Mouse (Mus musculus): Measurements from ENCODE around the gene B3galnt2. TPM values are rescaled to one million over a fixed set of nuclear protein-coding genes. Genes with fewer than 3 reads are reported as not detected.

The B3galnt2 gene
- 16.7 and 18.6 TPM in 2 replicates for polyA plus RNA-seq (2015; fragmentation: Nextera tagmentation; extraction: Ambion mirVana)

DNA sequence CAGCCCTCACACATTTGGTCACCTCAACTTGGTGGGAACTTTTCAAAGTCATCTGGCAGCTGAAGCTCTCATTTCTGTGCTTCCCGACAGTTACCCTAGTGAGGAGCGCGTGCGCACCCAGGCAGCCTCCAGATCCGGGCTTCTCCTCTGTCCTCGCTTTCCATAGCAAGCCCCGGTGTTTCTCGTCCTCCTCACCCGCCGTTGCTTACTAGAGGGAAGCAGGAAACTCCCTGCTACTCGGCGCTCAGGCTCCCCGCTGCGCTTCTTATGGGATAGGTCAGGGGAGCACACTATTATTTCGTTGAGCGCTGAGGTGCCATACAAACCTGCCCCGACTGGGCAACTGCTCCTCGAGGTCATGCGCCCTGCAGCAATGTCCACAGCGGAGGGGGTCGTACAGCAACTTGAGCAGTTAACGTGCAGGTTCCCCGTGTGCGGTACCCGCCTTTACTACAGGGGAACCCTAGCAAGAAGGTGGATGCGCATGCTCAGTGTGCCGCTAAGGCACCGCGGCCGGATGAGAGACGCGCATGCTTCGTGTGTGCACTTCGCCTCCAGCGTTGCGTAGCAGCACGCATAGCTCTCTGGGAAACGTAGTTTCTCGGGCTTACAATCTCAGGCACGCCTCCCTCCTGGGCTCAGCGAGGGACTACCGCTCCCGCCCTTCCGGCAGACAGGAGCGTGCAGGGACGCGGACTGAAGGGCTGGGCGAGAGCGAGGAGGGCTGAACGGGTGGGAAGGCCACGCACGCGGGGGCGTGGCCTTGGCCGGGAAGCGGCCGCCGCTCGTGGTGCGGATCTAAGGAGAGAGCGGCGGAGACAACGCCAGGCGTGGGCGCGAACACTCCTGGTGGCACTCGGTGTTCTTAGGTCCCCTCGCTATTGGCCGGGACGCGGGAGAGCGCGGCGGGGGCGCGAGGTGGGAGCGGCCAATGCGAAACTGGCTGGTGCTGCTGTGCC lies at the start of gene B3galnt2:
Gene B3galnt2, plus strand, starts transcription at position 596 of the 959 bp plus-strand sequence.
- Histone ChIP-seq H3K4me3 (peak within 1 kb of the TSS; percentile 96), H3K4me2 (peak within 1 kb of the TSS; percentile 79), H3K9ac (peak within 1 kb of the TSS; percentile 86), H3K36me3 (no peaks in the 10 kb centered on the region), H3K9me3 (no peaks in the 10 kb centered on the region), H3K4me1 (replicated peaks) (peaks cover 21% of the 10 kb centered on the region), H3K27me3 (no peaks in the 10 kb centered on the region), H3K27ac (replicated peaks) (peak within 1 kb of the TSS; percentile 85)
- WGBS = under 1% methylated on average over 72 of the region's 78 CpGs
- ATAC-seq (ENCODE audit: low FRiP score, low read depth) = peak; percentile 99

DNA sequence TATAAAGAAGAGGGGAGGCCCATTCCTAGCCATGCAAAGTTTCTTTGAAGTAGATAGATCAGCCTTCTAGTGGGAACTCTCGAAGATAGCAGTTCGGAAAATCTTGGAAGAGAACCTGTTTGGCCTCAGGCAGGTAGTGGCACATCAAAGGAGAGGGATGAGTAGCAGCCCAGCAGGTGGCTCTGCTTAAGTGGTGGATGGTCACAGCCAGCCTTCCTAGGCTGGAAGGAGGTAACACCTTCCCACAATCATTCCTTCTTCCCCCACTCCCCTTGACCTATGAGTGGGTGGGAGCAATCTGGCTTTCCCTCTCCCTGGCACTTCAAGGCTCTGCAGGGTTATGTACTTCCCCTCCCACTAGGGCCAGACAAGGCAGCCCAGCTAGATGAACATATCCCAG lies 42.9 kb upstream of the B3galnt2 start:
- Histone ChIP-seq H3K27me3 (no peaks in the 10 kb centered on the region), H3K4me3 (no peak overlapping the region), H3K4me1 (replicated peaks) (no peaks in the 10 kb centered on the region), H3K4me2 (no peak overlapping the region), H3K9me3 (no peaks in the 10 kb centered on the region), H3K36me3 (no peaks in the 10 kb centered on the region), H3K9ac (no peak overlapping the region), H3K27ac (replicated peaks) (no peak overlapping the region)
- 62% methylated on average over 2 of the region's 2 CpGs for WGBS
- ATAC-seq (ENCODE audit: low FRiP score, low read depth) = no peak

DNA sequence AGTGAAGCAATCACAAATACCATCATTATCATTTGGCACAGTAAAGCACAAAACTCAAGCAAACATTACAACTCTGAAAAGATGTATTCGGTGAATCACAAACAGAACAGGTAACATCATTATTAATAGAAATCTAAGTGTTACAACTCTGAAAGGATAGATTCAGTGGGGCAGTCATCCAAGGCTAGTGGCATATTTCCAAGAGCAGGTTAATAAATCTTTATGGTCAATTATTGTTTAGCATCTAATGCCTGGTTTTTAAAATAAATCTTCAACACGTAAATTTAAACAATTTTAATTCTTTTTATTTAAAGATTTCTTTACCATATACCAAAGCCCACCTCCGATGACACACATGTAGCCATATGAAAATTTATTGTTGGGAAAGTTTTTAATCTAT lies 34.9 kb upstream of the B3galnt2 start:
- H3K36me3 ChIP-seq = no peaks in the 10 kb centered on the region
- ATAC-seq (ENCODE audit: low FRiP score, low read depth) = no peak

DNA sequence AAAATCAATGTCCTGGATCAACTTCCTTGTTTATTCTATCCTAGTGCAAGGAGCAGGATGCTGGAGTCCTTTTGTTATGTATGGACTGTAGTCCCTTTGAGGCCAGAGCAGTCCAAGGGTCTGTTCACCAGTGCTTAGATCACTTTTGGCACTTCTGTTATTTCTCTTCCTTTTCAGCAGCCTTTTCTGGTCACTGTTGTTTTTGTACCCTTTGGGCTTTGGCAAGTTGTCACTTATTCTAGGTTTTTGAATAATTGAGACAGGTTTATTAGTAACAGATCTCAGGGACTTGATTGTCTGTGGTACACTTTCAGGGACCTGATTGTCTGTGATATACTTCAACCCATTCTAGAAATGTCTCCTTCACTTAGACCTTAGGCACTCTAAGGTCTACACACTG lies 31.7 kb upstream of the B3galnt2 start:
- no peaks in the 10 kb centered on the region for H3K4me1 ChIP-seq (replicated peaks)
- H3K9me3 ChIP-seq = no peaks in the 10 kb centered on the region
- no peak for ATAC-seq (ENCODE audit: low FRiP score, low read depth)
- no peak overlapping the region for H3K9ac ChIP-seq
- H3K27ac ChIP-seq (replicated peaks) = no peak overlapping the region
- H3K36me3 ChIP-seq = no peaks in the 10 kb centered on the region
- no peak overlapping the region for H3K4me2 ChIP-seq
- H3K4me3 ChIP-seq = no peak overlapping the region
- no peaks in the 10 kb centered on the region for H3K27me3 ChIP-seq

More for the DNA sequence above, 34.9 kb upstream of the B3galnt2 start:
- H3K27ac ChIP-seq (replicated peaks) = no peak overlapping the region
- H3K4me1 ChIP-seq (replicated peaks) = no peaks in the 10 kb centered on the region
- no peaks in the 10 kb centered on the region for H3K9me3 ChIP-seq
- H3K9ac ChIP-seq = no peak overlapping the region
- no peak overlapping the region for H3K4me3 ChIP-seq
- H3K27me3 ChIP-seq = no peaks in the 10 kb centered on the region
- H3K4me2 ChIP-seq = no peak overlapping the region
- 92% methylated on average over 3 of the region's 3 CpGs for WGBS

DNA sequence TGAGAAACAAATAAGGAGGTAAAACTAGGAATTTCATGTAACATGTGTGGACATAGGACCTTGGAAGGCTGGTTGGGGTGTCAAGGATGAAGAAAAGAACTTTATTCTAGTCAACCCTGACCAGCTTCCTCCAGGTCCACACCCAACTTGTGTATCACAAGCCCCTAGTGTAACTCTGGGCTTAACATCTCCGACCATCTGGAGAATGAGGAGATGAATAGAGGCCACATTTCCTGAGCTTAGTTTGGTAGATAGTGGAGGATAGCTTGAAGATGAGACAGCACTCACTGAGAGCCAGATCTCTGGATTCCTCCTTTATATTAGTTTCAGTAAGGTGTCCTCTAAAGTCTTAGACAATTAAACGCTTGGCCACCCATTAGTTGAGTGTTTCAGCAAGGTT lies 24.3 kb upstream of the B3galnt2 start:
- ATAC-seq (ENCODE audit: low FRiP score, low read depth) = no peak
- no peak overlapping the region for H3K27ac ChIP-seq (replicated peaks)
- no peak overlapping the region for H3K4me2 ChIP-seq
- no peaks in the 10 kb centered on the region for H3K36me3 ChIP-seq
- H3K4me3 ChIP-seq = no peak overlapping the region
- no peaks in the 10 kb centered on the region for H3K27me3 ChIP-seq
- WGBS = 91% methylated on average over 2 of the region's 2 CpGs
- H3K9me3 ChIP-seq = no peaks in the 10 kb centered on the region
- no peaks in the 10 kb centered on the region for H3K4me1 ChIP-seq (replicated peaks)
- no peak overlapping the region for H3K9ac ChIP-seq

DNA sequence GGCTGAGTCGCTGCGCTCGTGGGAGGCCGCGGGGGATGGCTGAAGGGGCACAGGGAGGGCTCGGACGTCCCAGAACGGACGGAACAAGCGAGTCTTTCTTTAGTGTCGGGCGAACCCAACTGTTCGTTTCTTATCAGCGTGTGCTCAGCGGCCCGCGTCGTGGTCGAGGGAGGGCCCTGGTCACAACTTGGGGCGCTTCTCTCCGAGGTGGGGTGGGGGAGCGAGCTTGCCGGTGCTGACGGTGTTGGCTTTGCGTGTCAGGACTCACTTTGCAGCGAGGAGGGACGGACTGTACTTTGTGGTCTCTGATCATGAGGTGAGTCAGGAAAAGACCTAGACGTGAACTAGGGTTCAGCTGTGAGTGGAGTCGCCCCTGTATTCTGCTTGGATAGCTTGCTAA lies 662 bp downstream of the B3galnt2 start:
- H3K27me3 ChIP-seq = no peaks in the 10 kb centered on the region
- WGBS = under 1% methylated on average over 29 of the region's 29 CpGs
- no peaks in the 10 kb centered on the region for H3K9me3 ChIP-seq
- peak overlapping the region; percentile 86 for H3K9ac ChIP-seq
- H3K36me3 ChIP-seq = no peaks in the 10 kb centered on the region
- H3K27ac ChIP-seq (replicated peaks) = peak overlapping the region; percentile 77
- peaks cover 21% of the 10 kb centered on the region for H3K4me1 ChIP-seq (replicated peaks)
- ATAC-seq (ENCODE audit: low FRiP score, low read depth) = no peak
- peak overlapping the region; percentile 96 for H3K4me3 ChIP-seq
- H3K4me2 ChIP-seq = peak overlapping the region; percentile 79

DNA sequence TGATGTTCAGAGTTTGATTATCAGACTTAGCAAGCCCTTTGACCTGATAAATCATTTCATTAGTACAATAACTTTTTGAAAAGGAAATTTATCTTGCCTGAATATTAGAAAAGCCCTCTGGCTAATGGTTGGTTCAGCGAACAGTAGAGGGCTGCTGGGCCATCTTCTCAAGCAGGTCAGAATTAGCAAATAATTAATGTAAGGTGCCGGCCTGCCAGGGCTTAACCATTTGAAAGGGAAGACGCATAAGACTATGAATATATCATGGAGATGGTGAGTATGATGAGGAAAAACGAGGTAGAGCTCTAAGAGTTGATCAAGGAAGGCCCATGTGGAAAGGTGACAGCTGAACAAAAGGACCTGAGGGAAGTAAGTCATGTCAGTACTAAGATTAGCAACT lies 2.4 kb downstream of the B3galnt2 start:
- no peaks in the 10 kb centered on the region for H3K36me3 ChIP-seq
- no peaks in the 10 kb centered on the region for H3K9me3 ChIP-seq
- H3K27me3 ChIP-seq = no peaks in the 10 kb centered on the region
- no peak overlapping the region for H3K4me2 ChIP-seq
- ATAC-seq (ENCODE audit: low FRiP score, low read depth) = no peak
- H3K4me1 ChIP-seq (replicated peaks) = peaks cover 21% of the 10 kb centered on the region
- WGBS = 83% methylated on average over 4 of the region's 4 CpGs
- H3K9ac ChIP-seq = no peak overlapping the region
- H3K4me3 ChIP-seq = no peak overlapping the region
- no peak overlapping the region for H3K27ac ChIP-seq (replicated peaks)

DNA sequence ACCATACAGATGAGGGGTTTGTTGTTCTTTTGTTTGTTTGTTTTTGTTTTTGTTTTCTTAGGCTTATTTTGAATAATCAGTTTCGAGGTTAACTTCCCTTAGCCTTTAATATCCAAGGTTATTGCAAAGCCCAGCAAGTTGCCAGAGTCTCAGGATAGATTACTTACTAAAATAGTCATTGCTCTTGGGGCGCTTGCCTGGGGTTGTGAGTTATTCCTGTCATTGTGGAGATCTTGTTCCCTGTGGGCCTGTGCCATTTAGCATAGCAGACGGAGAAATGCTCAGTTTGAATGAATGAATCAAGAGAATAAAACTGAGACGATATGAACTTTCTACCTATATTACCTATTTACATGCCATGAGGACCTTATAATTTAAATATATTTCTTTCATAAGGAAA lies 5.9 kb downstream of the B3galnt2 start:
- no peak overlapping the region for H3K9ac ChIP-seq
- H3K36me3 ChIP-seq = no peaks in the 10 kb centered on the region
- H3K9me3 ChIP-seq = no peaks in the 10 kb centered on the region
- no peaks in the 10 kb centered on the region for H3K27me3 ChIP-seq
- peaks cover 13% of the 10 kb centered on the region for H3K4me1 ChIP-seq (replicated peaks)
- ATAC-seq (ENCODE audit: low FRiP score, low read depth) = no peak
- H3K4me3 ChIP-seq = no peak overlapping the region
- no peak overlapping the region for H3K27ac ChIP-seq (replicated peaks)
- 89% methylated on average over 4 of the region's 4 CpGs for WGBS
- H3K4me2 ChIP-seq = no peak overlapping the region

DNA sequence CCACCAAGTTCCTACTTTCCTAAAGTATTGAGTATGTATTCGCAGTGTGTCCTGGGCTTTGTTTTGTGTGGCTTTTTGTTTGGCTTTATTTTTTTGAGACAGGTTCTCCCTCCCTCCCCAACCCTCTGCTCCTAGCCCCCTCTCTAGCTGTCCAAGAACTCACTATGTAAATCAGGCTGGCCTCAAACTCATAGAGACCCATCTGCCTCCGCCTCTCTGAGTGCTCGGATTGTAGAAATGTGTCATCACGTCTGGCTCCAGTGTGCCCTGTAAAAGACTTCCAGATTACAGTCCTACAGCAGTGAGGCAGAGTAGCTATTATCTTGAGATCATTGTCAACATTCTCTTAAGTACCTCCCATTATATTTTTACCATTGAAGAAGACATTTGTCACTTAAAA lies 6.8 kb downstream of the B3galnt2 start:
- ATAC-seq (ENCODE audit: low FRiP score, low read depth) = no peak
- no peak overlapping the region for H3K4me3 ChIP-seq
- 87% methylated on average over 4 of the region's 4 CpGs for WGBS

DNA sequence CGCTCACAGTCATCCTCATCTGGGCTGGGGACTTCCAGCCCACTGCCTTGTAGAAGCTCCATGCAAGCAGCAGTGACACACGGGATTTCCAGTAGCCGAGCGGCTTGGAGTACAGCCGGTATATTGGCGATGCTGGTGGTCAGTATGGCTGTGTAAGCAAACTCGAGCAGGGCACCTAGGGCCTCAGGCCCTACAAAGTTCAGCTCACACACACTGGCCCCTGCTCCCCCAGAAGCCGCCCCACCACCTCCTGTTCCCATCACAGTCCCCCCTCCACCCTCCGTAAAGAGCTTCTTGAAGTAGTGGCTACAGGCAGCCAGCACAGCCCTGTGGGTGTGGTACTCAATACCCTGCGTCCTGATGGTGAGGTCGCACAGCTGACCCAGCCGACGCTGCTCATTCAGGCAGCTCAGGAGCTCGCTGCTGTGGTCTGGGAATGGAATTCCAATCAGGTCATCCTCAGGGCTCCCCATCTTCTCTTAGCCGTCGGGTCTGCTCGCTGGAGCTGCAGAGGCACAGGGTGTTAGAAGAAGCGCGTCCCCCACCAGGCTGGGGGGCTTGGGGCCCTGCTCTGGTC lies 11.2 kb downstream of the B3galnt2 start:
- no peaks in the 10 kb centered on the region for H3K27me3 ChIP-seq
- no peak overlapping the region for H3K4me2 ChIP-seq
- H3K4me1 ChIP-seq (replicated peaks) = no peaks in the 10 kb centered on the region
- WGBS = 73% methylated on average over 19 of the region's 19 CpGs
- no peak overlapping the region for H3K27ac ChIP-seq (replicated peaks)
- H3K36me3 ChIP-seq = 0 out of 2 replicates have a peak, but pooled peaks cover 6% of the 10 kb centered on the region
- H3K9me3 ChIP-seq = no peaks in the 10 kb centered on the region
- no peak overlapping the region for H3K4me3 ChIP-seq
- no peak; the same call in 1 of the 2 replicates for ATAC-seq (ENCODE audit: low FRiP score, low read depth)
- H3K9ac ChIP-seq = no peak overlapping the region

More for the DNA sequence above, 6.8 kb downstream of the B3galnt2 start:
- peaks cover 6% of the 10 kb centered on the region; the same call in 1 of the 2 replicates for H3K4me1 ChIP-seq (replicated peaks)
- no peaks in the 10 kb centered on the region for H3K9me3 ChIP-seq
- H3K36me3 ChIP-seq = no peaks in the 10 kb centered on the region
- no peaks in the 10 kb centered on the region for H3K27me3 ChIP-seq
- no peak overlapping the region for H3K9ac ChIP-seq
- H3K27ac ChIP-seq (replicated peaks) = no peak overlapping the region
- H3K4me2 ChIP-seq = no peak overlapping the region

DNA sequence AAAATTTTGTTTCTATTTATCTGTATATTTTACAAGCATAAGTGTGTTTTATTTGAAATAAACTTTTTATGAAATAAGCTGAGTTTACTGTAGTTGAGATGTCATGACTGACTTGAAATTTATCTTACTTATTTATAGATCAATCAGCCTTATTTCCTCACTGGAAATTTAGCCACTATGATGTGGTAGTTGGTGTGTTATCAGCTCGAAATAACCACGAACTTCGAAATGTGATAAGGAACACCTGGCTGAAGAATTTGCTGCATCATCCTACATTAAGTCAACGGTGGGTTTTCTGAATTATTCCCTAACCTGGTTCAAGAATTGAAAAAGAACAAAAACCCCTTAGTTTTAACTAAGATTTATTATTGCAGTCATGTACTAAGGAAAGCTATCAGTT lies 11.9 kb downstream of the B3galnt2 start:
- Histone ChIP-seq H3K9me3 (no peaks in the 10 kb centered on the region), H3K27me3 (no peaks in the 10 kb centered on the region)

DNA sequence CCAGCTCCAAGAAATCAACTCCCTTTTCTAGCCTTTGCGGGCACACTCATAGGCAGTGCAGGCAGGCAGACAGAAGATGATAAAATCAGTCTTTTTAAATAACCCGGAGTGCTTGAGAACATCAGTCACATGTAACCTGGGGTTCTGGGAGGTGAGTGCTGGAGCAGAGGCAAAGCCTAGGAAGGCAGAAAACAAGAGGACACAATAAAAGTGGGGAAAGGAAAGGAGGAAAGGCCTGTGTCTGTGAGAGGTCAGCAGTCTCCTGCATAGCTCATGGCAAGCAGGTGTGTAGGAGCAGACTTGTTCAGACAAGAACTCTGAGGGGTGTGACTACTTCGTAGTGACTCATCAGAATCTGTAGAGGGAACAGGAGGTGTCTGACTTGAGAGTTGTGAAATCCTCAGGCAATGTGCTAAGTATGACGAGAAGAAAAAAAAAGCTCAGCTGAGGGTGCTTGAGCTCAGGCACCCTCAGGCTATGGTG lies 14.4 kb downstream of the B3galnt2 start:
- H3K4me2 ChIP-seq = no peak overlapping the region
- H3K9ac ChIP-seq = no peak overlapping the region
- ATAC-seq (ENCODE audit: low FRiP score, low read depth) = no peak
- no peaks in the 10 kb centered on the region for H3K27me3 ChIP-seq
- 90% methylated on average over 4 of the region's 4 CpGs for WGBS
- H3K27ac ChIP-seq (replicated peaks) = no peak overlapping the region
- H3K4me3 ChIP-seq = no peak overlapping the region
- peaks cover 6% of the 10 kb centered on the region; the same call in 1 of the 2 replicates for H3K36me3 ChIP-seq
- no peaks in the 10 kb centered on the region for H3K9me3 ChIP-seq
- H3K4me1 ChIP-seq (replicated peaks) = no peaks in the 10 kb centered on the region

More for the DNA sequence above, 11.9 kb downstream of the B3galnt2 start:
- Histone ChIP-seq H3K4me1 (replicated peaks) (no peaks in the 10 kb centered on the region), H3K4me3 (no peak overlapping the region), H3K9ac (no peak overlapping the region), H3K36me3 (0 out of 2 replicates have a peak, but pooled peaks cover 6% of the 10 kb centered on the region), H3K27ac (replicated peaks) (no peak overlapping the region), H3K4me2 (no peak overlapping the region)
- WGBS = 85% methylated on average over 4 of the region's 4 CpGs
- ATAC-seq (ENCODE audit: low FRiP score, low read depth) = no peak
